Mouse (Mus musculus) testis, adult 2 months (tissue): ENCODE results near the gene Aloxe3.

Experiments
- CTCF ChIP-seq: fragments of 200-500 bp; IDR thresholded peaks from 2 replicates; pipeline ENCODE4 v1.5.1; 2012; ENCODE audit warnings: low read depth, mild to moderate bottlenecking, inconsistent platforms, low read length, moderate library complexity; ENCODE audit not compliant: control insufficient read depth, insufficient read depth, insufficient replicate concordance
- POLR2A ChIP-seq: fragments of 200-500 bp; IDR thresholded peaks from 2 replicates; pipeline ENCODE4 v1.6.1; 2012; ENCODE audit warnings: low read depth, mild to moderate bottlenecking, inconsistent platforms, low read length, moderate library complexity; ENCODE audit not compliant: control insufficient read depth

DNA sequence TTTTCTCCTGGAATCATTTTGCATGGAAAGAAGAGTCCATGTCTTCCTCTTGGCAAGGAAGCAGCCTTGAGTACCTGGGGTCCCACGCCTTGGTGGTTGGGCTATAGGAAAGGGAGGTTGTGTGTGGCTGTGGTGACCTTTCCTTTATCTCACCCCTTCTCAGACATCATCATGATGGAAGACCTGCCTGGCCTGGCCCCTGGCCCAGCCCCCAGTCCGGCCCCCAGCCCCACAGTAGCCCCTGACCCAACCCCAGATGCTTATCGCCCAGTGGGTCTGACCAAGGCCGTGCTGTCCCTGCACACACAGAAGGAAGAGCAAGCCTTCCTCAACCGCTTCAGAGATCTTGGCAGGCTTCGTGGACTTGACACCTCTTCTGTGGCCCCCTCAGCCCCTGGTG is 20.5 kb upstream of the Aloxe3 start:
- TF ChIP-seq CTCF: no peak
- TF ChIP-seq POLR2A: no peak
